Mouse (Mus musculus) C2C12 (cell line): ENCODE results near the gene Gm20795. TPM values are rescaled to one million over a fixed set of nuclear protein-coding genes. Genes with fewer than 3 reads are reported as not detected.
"Not testable (repeated sequence)": the region's sequence is repeated elsewhere in the genome, so short reads cannot be mapped to it uniquely, and the experiment has no call there.

Experiments used
- H3K27me3 ChIP-seq: one replicate; pipeline ENCODE4 v1.6.1; 2011; ENCODE audit not compliant: control insufficient read depth, insufficient read depth, insufficient read length
- H3K36me3 ChIP-seq: one replicate; pipeline ENCODE4 v1.6.1; 2011; ENCODE audit not compliant: control insufficient read depth, insufficient read depth
- H3K4me3 ChIP-seq: one replicate; pipeline ENCODE4 v1.5.1; 2011; ENCODE audit warnings: mild to moderate bottlenecking, control low read depth; ENCODE audit not compliant: poor library complexity, insufficient read depth, severe bottlenecking
- H3K79me2 ChIP-seq: one replicate; pipeline ENCODE4 v1.6.1; 2011; ENCODE audit not compliant: control insufficient read depth, insufficient read depth
- H3K79me3 ChIP-seq: one replicate; pipeline ENCODE4 v1.6.1; 2011; ENCODE audit warnings: low read depth, control low read depth
- H3ac ChIP-seq: one replicate; pipeline ENCODE3; 2011; ENCODE audit warnings: low read depth; ENCODE audit not compliant: control insufficient read depth, insufficient read length
- long read RNA-seq, 2 experiments: library from polyadenylated mRNA; unstranded; transcript quantifications; one replicate each; pipeline ENCODE4 v2.0.0; 2019 to 2020
- polyA plus RNA-seq: library from polyadenylated mRNA; unstranded; fragments of >200 nt; fragmentation: generic; extraction: Trizol; gene quantifications from one replicate; pipeline ENCODE4 v1.2.1, GENCODE M21; 2012; ENCODE audit warnings: missing spikeins

Gm20795 gene
- not detected for polyA plus RNA-seq
- long read RNA-seq, experiment 1, result 0 reads
- long read RNA-seq, experiment 2, result 0 reads

DNA sequence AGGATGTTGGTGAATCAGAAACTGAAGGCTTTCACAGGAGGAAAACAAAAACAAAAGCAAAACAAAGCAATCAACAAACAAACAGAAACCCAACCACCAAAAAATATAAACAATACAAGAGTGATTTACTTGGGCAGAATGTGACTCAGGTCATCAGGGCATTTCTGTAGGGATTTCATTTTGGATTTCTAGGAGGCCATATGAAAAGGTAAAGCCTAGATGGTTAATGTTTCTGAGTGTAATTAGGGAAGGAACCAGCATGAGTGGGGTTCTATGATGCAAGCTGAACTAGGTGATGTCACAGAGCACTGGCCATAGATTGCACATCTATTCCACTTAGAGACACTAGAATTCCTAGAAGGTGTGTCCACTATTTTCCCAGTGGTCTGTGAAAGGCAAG is at the start of gene Gm20795:
Gene Gm20795, plus strand, starts transcription at position 301 of the 400 bp plus-strand sequence.
- H3K27me3 ChIP-seq, H3K79me2 ChIP-seq, H3K4me3 ChIP-seq, H3ac ChIP-seq, H3K79me3 ChIP-seq, H3K36me3 ChIP-seq: not testable (repeated sequence)

DNA sequence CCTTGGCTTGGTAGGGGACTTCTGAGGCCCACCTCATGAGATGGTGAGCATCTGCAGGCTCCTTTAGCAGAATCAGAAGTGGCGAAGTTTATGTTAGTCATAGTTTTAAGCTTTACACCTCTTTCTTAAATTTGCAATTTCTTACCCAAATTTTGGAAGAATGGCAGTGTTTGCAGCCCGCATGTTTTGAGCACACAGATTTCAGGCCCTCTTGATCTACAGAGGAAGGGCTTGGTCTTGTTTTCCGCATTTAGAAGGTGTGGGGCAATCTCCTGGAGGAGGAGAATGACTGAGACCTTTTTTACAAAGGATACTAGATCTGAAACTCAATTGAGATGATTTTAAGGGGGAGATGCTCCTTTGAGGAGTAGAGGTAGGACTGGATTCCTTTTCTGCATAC is 29.0 kb upstream of the Gm20795 start, which contains the start of gene Gm21797:
Gene Gm21797, minus strand, starts transcription at position 101 of the 400 bp plus-strand sequence.
- not testable (repeated sequence) for H3K79me2 ChIP-seq, H3K27me3 ChIP-seq, H3ac ChIP-seq, H3K36me3 ChIP-seq, H3K79me3 ChIP-seq, H3K4me3 ChIP-seq

Other genes with a start within 250 kb of the Gm20795 start
- gene Gm21852, start 152.9 kb upstream of the Gm20795 start, polyA plus RNA-seq, result not detected
- not detected for gene Gm21797, start 29.1 kb upstream of the Gm20795 start, polyA plus RNA-seq